ENCODE assay signal across 9 mouse cellular contexts in genomic region chr9:64087461-64088235, GRCm38 (mm10). TPM values are rescaled to one million over a fixed set of nuclear protein-coding genes. Genes with fewer than 3 reads are reported as not detected.
DNase-seq lines count a peak whose midpoint lies in the region; ATAC-seq and TF ChIP-seq lines count a peak whose summit lies in the region.
"Had no signal": no experiment of that assay in that cellular context is flagged by ENCODE, and none has a peak within 500 bp of the region (broad histone marks: within the 10 kb centered on the region; RNA-seq: fewer than 3 reads in every experiment).

No protein-coding gene starts in this region.

- no peaks in the 10 kb centered on the region for H3K36me3 ChIP-seq in forebrain, embryonic 12.5 days (replicated peaks)
- no peaks in the 10 kb centered on the region for H3K36me3 ChIP-seq in heart, postnatal 0 days (replicated peaks; ENCODE audit: control insufficient read depth, insufficient read depth, low read length)

- peak; percentile 53; the same call in 1 of the 2 replicates for ATAC-seq in forebrain, embryonic 12.5 days (ENCODE audit: low FRiP score)
- peak; percentile 42; the same call in 1 of the 2 replicates for ATAC-seq in heart, postnatal 0 days (ENCODE audit: insufficient read depth, low read depth)

- no peak overlapping the region for H3K4me2 ChIP-seq in forebrain, embryonic 12.5 days
- no peak overlapping the region for H3K4me2 ChIP-seq in heart, postnatal 0 days (ENCODE audit: low read depth, low read length)

- no peak for TF ChIP-seq EP300 in heart, postnatal 0 days (IDR thresholded peaks at IDR 0.05; ENCODE audit: low read depth)

- no peak overlapping the region for H3K27ac ChIP-seq in forebrain, embryonic 12.5 days
- no peak overlapping the region for H3K27ac ChIP-seq in heart, postnatal 0 days (ENCODE audit: low read depth)

- no peak for TF ChIP-seq POLR2A in lung, adult 2 months (IDR thresholded peaks at IDR 0.05; ENCODE audit: borderline replicate concordance, extremely low read depth, low read depth, low read length)

- TF ChIP-seq CTCF in heart, postnatal 0 days (IDR thresholded peaks at IDR 0.05; ENCODE audit: low read depth): peak; percentile 98
- peak; percentile 70 for TF ChIP-seq CTCF in lung, adult 2 months (IDR thresholded peaks at IDR 0.05; ENCODE audit: insufficient read depth, low read length)

- H3K9ac ChIP-seq in forebrain, embryonic 12.5 days: no peak overlapping the region
- no peak overlapping the region for H3K9ac ChIP-seq in heart, postnatal 0 days (replicated peaks; ENCODE audit: low read depth, low read length)

- no peak overlapping the region for H3K4me3 ChIP-seq in forebrain, embryonic 12.5 days (replicated peaks)
- H3K4me3 ChIP-seq in heart, postnatal 0 days (ENCODE audit: low read depth, low read length): no peak overlapping the region
- H3K4me3 ChIP-seq in lung, adult 2 months (replicated peaks; ENCODE audit: extremely low read depth, low read depth, low read length): no peak overlapping the region
- H3K4me3 ChIP-seq: myocyte had no signal

- peaks cover 40% of the 10 kb centered on the region for H3K27me3 ChIP-seq in forebrain, embryonic 12.5 days
- no peaks in the 10 kb centered on the region for H3K27me3 ChIP-seq in heart, postnatal 0 days (ENCODE audit: control insufficient read depth, insufficient read depth, low read length)

- H3K4me1 ChIP-seq in forebrain, embryonic 12.5 days: peaks cover 17% of the 10 kb centered on the region
- H3K4me1 ChIP-seq in heart, postnatal 0 days (ENCODE audit: control insufficient read depth, insufficient read depth): no peaks in the 10 kb centered on the region; the same call in 1 of the 2 replicates
- H3K4me1 ChIP-seq in lung, adult 2 months (ENCODE audit: control insufficient read depth, insufficient read depth, low read length): peaks cover 27% of the 10 kb centered on the region

- H3K9me3 ChIP-seq in forebrain, embryonic 12.5 days: no peaks in the 10 kb centered on the region
- no peaks in the 10 kb centered on the region for H3K9me3 ChIP-seq in heart, postnatal 0 days (replicated peaks; ENCODE audit: control insufficient read depth, low read length)

- peak; percentile 71 for DNase-seq in MN1 (ENCODE audit: low spot score)
- DNase-seq in c-Kit-negative CD71-positive TER-119-positive erythroid progenitor cells, embryonic 14.5 days (ENCODE audit: low read depth, low spot score): peak; percentile 83
- DNase-seq in heart, postnatal 0 days (ENCODE audit: low spot score): peak; percentile 76
- DNase-seq in layer of hippocampus, adult 8-10 months (ENCODE audit: low spot score in 2 of 2): peak; percentile 56 to 83
- DNase-seq in lung, adult 2 months: peak; percentile 74
- DNase-seq in retina, postnatal 1 day: peak; percentile 88
- DNase-seq in thymus, postnatal 36 days: peak; percentile 46 to 47

- 48% methylated on average over 5 of the region's 5 CpGs for WGBS in forebrain, embryonic 12.5 days
- WGBS in heart, postnatal 0 days: 42% methylated on average over 5 of the region's 5 CpGs
- WGBS in lung, adult 2 months: 38% methylated on average over 5 of the region's 5 CpGs

RNA-seq across cellular contexts. Expression of gene Lctl, which starts 29.3 kb away (rescaled TPM):
- 0.14 TPM in 1 of 2 replicates, not detected in the other for polyA plus RNA-seq in forebrain, embryonic 12.5 days (2016; fragmentation: Nextera tagmentation; extraction: Ambion mirVana)
- total RNA-seq in heart, postnatal 0 days (2014; rRNA removed; ENCODE audit: low replicate concordance): not detected in 2 replicates
- 0.21 TPM in 1 of 2 replicates, not detected in the other for polyA plus RNA-seq in heart, postnatal 0 days (2015; fragmentation: Nextera tagmentation; extraction: Ambion mirVana)
- under 1 TPM in 1 of 4 experiments, not detected in 3; 0.76 TPM for total RNA-seq in layer of hippocampus, adult 8-10 months (2022)
- 2.9 TPM in 2 replicates for polyA plus RNA-seq in lung, adult 2 months (2012; rRNA removed)
